Mouse (Mus musculus) heart, embryonic 14.5 days (tissue): ENCODE results near the gene Lhx5. TPM values are rescaled to one million over a fixed set of nuclear protein-coding genes. Genes with fewer than 3 reads are reported as not detected.

ENCODE experiments used
- ATAC-seq: fragments of 200-750 bp; cut with Nextera tagmentation; 2 replicates; pipeline ENCODE4 v1.8.0; 2017; ENCODE audit warnings: low read depth, moderate TSS enrichment; ENCODE audit not compliant: insufficient number of reproducible peaks, insufficient read depth, low FRiP score
- H3K27ac ChIP-seq, 2 experiments: fragments of 200-500 bp in 1 of 2; fragments of 300-500 bp in 1 of 2; sonication (generic) in 1 of 2; replicated peaks in 1 of 2; 2 replicates each; pipeline ENCODE4 v1.5.1; 2012 to 2014; ENCODE audit warnings: low read depth in 2 of 2, low read length in 2 of 2, control low read depth in 1 of 2, mild to moderate bottlenecking in 1 of 2, mixed read lengths in 1 of 2; ENCODE audit not compliant: control insufficient read depth in 1 of 2, insufficient read depth in 1 of 2
- H3K27me3 ChIP-seq: fragments of 300-500 bp; sonication (generic); 2 replicates; pipeline ENCODE4 v1.6.1; 2014; ENCODE audit warnings: mild to moderate bottlenecking, low read length, control low read depth; ENCODE audit not compliant: control insufficient read depth, insufficient read depth
- H3K36me3 ChIP-seq: fragments of 300-500 bp; sonication (generic); 2 replicates; pipeline ENCODE4 v1.6.1; 2014; ENCODE audit warnings: mild to moderate bottlenecking, control low read depth, low read length, mixed read lengths; ENCODE audit not compliant: control insufficient read depth, insufficient read depth
- H3K4me1 ChIP-seq, 2 experiments: fragments of 200-500 bp in 1 of 2; fragments of 300-500 bp in 1 of 2; sonication (generic) in 1 of 2; 2 replicates each; pipeline ENCODE4 v1.6.1; 2012 to 2014; ENCODE audit warnings: low read length in 2 of 2, control low read depth in 1 of 2, mixed read lengths in 1 of 2; ENCODE audit not compliant: control insufficient read depth in 2 of 2, insufficient read depth in 2 of 2
- H3K4me2 ChIP-seq: fragments of 300-500 bp; sonication (generic); 2 replicates; pipeline ENCODE4 v1.6.1; 2014; ENCODE audit warnings: mild to moderate bottlenecking, low read length
- H3K4me3 ChIP-seq, 2 experiments: fragments of 200-500 bp in 1 of 2; fragments of 300-500 bp in 1 of 2; sonication (generic) in 1 of 2; 2 replicates each; pipeline ENCODE4 v1.5.1; 2012 to 2014; ENCODE audit warnings: low read length in 2 of 2, mild to moderate bottlenecking in 2 of 2, control low read depth in 1 of 2, low read depth in 1 of 2, moderate library complexity in 1 of 2; ENCODE audit not compliant: control insufficient read depth in 1 of 2, insufficient read depth in 1 of 2
- H3K9ac ChIP-seq: fragments of 300-500 bp; sonication (generic); 2 replicates; pipeline ENCODE4 v1.6.1; 2014; ENCODE audit warnings: mild to moderate bottlenecking, low read length
- H3K9me3 ChIP-seq: fragments of 300-500 bp; sonication (generic); 2 replicates; pipeline ENCODE4 v1.6.1; 2016; ENCODE audit warnings: low read length, control low read depth; ENCODE audit not compliant: control insufficient read depth
- WGBS: fragments of 180-500 bp; shearing (Covaris S2); extraction: QIAGEN DNeasy Blood & Tissue Kit; methylation state at CpG from one replicate; pipeline ENCODE4 v1.1.7; 2014; 5-methylcytosine and 5-hydroxymethylcytosine counted together
- polyA plus RNA-seq: library from polyadenylated mRNA; unstranded; fragments of >200 nt; fragmentation: Nextera tagmentation; extraction: Ambion mirVana; gene quantifications from 2 replicates; pipeline ENCODE4 v1.2.1, GENCODE M21; 2014

Lhx5 gene
- not detected in 2 replicates for polyA plus RNA-seq

GRCm38 (mm10) chr5:120431649-120432485 lies at the start of gene Lhx5:
Lhx5 (plus strand) TSS chr5:120431699.
- H3K4me2 ChIP-seq: no peak within 1 kb of the TSS
- no peak within 1 kb of the TSS for H3K9ac ChIP-seq
- no peaks in the 10 kb centered on the region for H3K9me3 ChIP-seq
- WGBS: 1% methylated on average over 69 of the region's 69 CpGs
- no peaks in the 10 kb centered on the region; a peak in 1 of 4 replicates for H3K4me1 ChIP-seq
- no peaks in the 10 kb centered on the region for H3K36me3 ChIP-seq
- H3K27me3 ChIP-seq: peaks cover 98% of the 10 kb centered on the region
- 0 out of 4 replicates have a peak within 1 kb of the TSS, but pooled peaks of 1 of the 2 experiments have one; percentile 0 for H3K4me3 ChIP-seq
- no peak within 1 kb of the TSS for H3K27ac ChIP-seq
- 0 out of 2 replicates have a peak, but pooled peaks have one; percentile 18 for ATAC-seq

DNA sequence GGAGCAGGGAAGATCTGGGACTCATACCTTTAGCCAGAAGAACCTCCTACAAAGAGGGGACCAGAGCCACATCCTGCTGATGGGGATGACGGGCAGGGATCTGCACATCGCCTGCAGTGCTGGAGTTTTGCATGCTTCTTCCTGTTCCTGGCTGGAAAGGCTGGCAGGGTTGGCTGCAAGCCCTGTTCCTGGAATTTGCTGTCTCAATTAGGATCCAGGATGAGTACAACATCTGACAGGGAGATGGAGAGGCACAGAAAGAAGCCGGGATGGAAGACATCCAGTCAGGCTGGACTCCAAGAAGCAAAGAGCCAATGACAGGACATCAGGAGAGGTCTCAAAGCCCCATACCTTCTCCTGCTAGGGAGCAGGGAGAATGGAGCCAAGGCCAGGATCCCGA lies 45.1 kb upstream of the Lhx5 start:
- no peak for ATAC-seq
- WGBS: 55% methylated on average over 4 of the region's 4 CpGs
- H3K9me3 ChIP-seq: no peaks in the 10 kb centered on the region; the same call in 1 of the 2 replicates
- H3K4me2 ChIP-seq: no peak overlapping the region
- no peaks in the 10 kb centered on the region for H3K4me1 ChIP-seq
- H3K27me3 ChIP-seq: peaks cover 20% of the 10 kb centered on the region
- no peak overlapping the region for H3K4me3 ChIP-seq
- no peak overlapping the region for H3K9ac ChIP-seq
- H3K36me3 ChIP-seq: no peaks in the 10 kb centered on the region
- no peak overlapping the region for H3K27ac ChIP-seq

- no peak overlapping the region for H3K9ac ChIP-seq
- no peaks in the 10 kb centered on the region for H3K36me3 ChIP-seq
- 47% methylated on average over 9 of the region's 9 CpGs for WGBS
- H3K4me2 ChIP-seq: no peak overlapping the region
- H3K4me1 ChIP-seq: no peaks in the 10 kb centered on the region
- peaks cover 31% of the 10 kb centered on the region for H3K27me3 ChIP-seq
- no peak overlapping the region for H3K27ac ChIP-seq
- no peak overlapping the region for H3K4me3 ChIP-seq
- H3K9me3 ChIP-seq: no peaks in the 10 kb centered on the region; the same call in 1 of the 2 replicates
- ATAC-seq: no peak
These were observed 42.7 kb upstream of the Lhx5 start for GRCm38 (mm10) chr5:120388765-120389164.

DNA sequence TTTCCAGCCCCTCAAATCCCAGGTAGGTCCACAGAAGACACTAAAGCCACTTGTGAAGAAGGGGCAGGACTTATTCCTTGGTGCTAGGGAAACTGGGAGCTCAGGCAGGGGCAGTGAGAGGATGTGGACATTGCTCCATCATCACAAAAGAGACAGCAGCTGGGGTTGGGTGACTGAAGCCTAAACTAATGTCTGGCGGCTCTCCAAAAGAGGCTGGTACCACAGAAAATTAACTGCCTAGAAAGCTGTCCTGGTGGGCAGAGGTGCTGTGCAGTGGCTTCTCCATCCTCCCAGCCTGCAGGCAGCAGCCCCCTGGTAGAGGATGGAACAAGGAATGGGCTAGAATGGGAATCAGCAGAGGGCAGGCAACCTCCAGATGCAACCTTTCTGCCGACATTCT lies 41.5 kb upstream of the Lhx5 start:
- Histone ChIP-seq H3K9me3 (no peaks in the 10 kb centered on the region), H3K4me3 (no peak overlapping the region), H3K36me3 (no peaks in the 10 kb centered on the region), H3K27ac (no peak overlapping the region), H3K4me2 (no peak overlapping the region), H3K4me1 (no peaks in the 10 kb centered on the region), H3K9ac (no peak overlapping the region), H3K27me3 (peaks cover 42% of the 10 kb centered on the region)
- ATAC-seq: no peak
- WGBS: 78% methylated on average over 2 of the region's 2 CpGs

- no peaks in the 10 kb centered on the region for H3K36me3 ChIP-seq
- WGBS: 31% methylated on average over 25 of the region's 25 CpGs
These were observed 37.4 kb upstream of the Lhx5 start for GRCm38 (mm10) chr5:120393871-120394667.

GRCm38 (mm10) chr5:120397988-120398387 lies 33.5 kb upstream of the Lhx5 start:
- Histone ChIP-seq H3K4me1 (no peaks in the 10 kb centered on the region), H3K4me3 (no peak overlapping the region), H3K4me2 (no peak overlapping the region), H3K9me3 (no peaks in the 10 kb centered on the region), H3K27ac (no peak overlapping the region), H3K36me3 (no peaks in the 10 kb centered on the region), H3K9ac (no peak overlapping the region), H3K27me3 (peaks cover 82% of the 10 kb centered on the region)
- WGBS: 5% methylated on average over 13 of the region's 13 CpGs
- ATAC-seq: no peak

More at GRCm38 (mm10) chr5:120393871-120394667, 37.4 kb upstream of the Lhx5 start:
- Histone ChIP-seq H3K4me2 (no peak overlapping the region), H3K27me3 (peaks cover 74% of the 10 kb centered on the region), H3K9ac (no peak overlapping the region), H3K9me3 (no peaks in the 10 kb centered on the region), H3K27ac (no peak overlapping the region), H3K4me3 (no peak overlapping the region), H3K4me1 (no peaks in the 10 kb centered on the region)
- ATAC-seq: no peak

- H3K4me3 ChIP-seq: no peak overlapping the region
- no peaks in the 10 kb centered on the region for H3K4me1 ChIP-seq
- no peak overlapping the region for H3K4me2 ChIP-seq
- no peak for ATAC-seq
- no peak overlapping the region for H3K27ac ChIP-seq
- H3K36me3 ChIP-seq: no peaks in the 10 kb centered on the region
- H3K9ac ChIP-seq: no peak overlapping the region
- peaks cover 53% of the 10 kb centered on the region for H3K27me3 ChIP-seq
- WGBS: 66% methylated on average over 12 of the region's 12 CpGs
- H3K9me3 ChIP-seq: no peaks in the 10 kb centered on the region
These were observed 26.5 kb upstream of the Lhx5 start for GRCm38 (mm10) chr5:120404831-120405591.
